Mouse (Mus musculus) kidney, postnatal 0 days (tissue): ENCODE measurements around the gene Kmt2c. TPM values are rescaled to one million over a fixed set of nuclear protein-coding genes. Genes with fewer than 3 reads are reported as not detected.
"Not testable (repeated sequence)": the region's sequence is repeated elsewhere in the genome, so short reads cannot be mapped to it uniquely, and the experiment has no call there.

Experiments
- ATAC-seq: fragments of 200-750 bp; cut with Nextera tagmentation; replicated peaks from 2 replicates; pipeline ENCODE4 v1.8.0; 2017; ENCODE audit warnings: low read depth, moderate number of reproducible peaks, moderate TSS enrichment, moderate library complexity; ENCODE audit not compliant: low FRiP score
- DNase-seq: peaks from one replicate; pipeline ENCODE4 v3.0.0-alpha.2; 2016; ENCODE audit warnings: low spot score
- H3K27ac ChIP-seq: fragments of 300-500 bp; sonication (generic); 2 replicates; pipeline ENCODE4 v1.5.1; 2014; ENCODE audit warnings: mild to moderate bottlenecking
- H3K27me3 ChIP-seq: fragments of 300-500 bp; sonication (generic); 2 replicates; pipeline ENCODE4 v1.6.1; 2014; ENCODE audit warnings: low read length, mixed read lengths; ENCODE audit not compliant: insufficient read depth
- H3K36me3 ChIP-seq: fragments of 300-500 bp; sonication (generic); 2 replicates; pipeline ENCODE4 v1.6.1; 2014; ENCODE audit warnings: low read length, mixed read lengths; ENCODE audit not compliant: insufficient read depth
- H3K4me1 ChIP-seq: fragments of 300-500 bp; sonication (generic); replicated peaks from 2 replicates; pipeline ENCODE4 v1.6.1; 2014; ENCODE audit warnings: antibody characterized with exemption, low read length, mixed read lengths; ENCODE audit not compliant: insufficient read depth
- H3K4me2 ChIP-seq: fragments of 300-500 bp; sonication (generic); 2 replicates; pipeline ENCODE4 v1.6.1; 2014; ENCODE audit warnings: mild to moderate bottlenecking, low read length, moderate library complexity, mixed read lengths
- H3K4me3 ChIP-seq: fragments of 300-500 bp; sonication (generic); replicated peaks from 2 replicates; pipeline ENCODE4 v1.5.1; 2014; ENCODE audit warnings: low read depth, low read length
- H3K9ac ChIP-seq: fragments of 300-500 bp; sonication (generic); 2 replicates; pipeline ENCODE4 v1.6.1; 2014; ENCODE audit warnings: low read depth, low read length
- H3K9me3 ChIP-seq: fragments of 300-500 bp; sonication (generic); replicated peaks from 2 replicates; pipeline ENCODE4 v1.6.1; 2016; ENCODE audit warnings: low read length, inconsistent platforms, mixed read lengths
- CTCF ChIP-seq: IDR thresholded peaks from 2 replicates; pipeline ENCODE4 v1.5.1; 2016; ENCODE audit warnings: antibody characterized with exemption, low read depth, mild to moderate bottlenecking, moderate library complexity
- WGBS: fragments of 180-500 bp; shearing (Covaris S2); extraction: QIAGEN DNeasy Blood & Tissue Kit; methylation state at CpG from one replicate; pipeline ENCODE4 v1.1.7; 2014; 5-methylcytosine and 5-hydroxymethylcytosine counted together
- polyA plus RNA-seq: library from polyadenylated mRNA; unstranded; fragments of >200 nt; fragmentation: Nextera tagmentation; extraction: Ambion mirVana; gene quantifications from 2 replicates; pipeline ENCODE4 v1.2.1, GENCODE M21; 2015

The Kmt2c gene
- polyA plus RNA-seq, 1 experiment from 2014 or later: 10.0 TPM

DNA sequence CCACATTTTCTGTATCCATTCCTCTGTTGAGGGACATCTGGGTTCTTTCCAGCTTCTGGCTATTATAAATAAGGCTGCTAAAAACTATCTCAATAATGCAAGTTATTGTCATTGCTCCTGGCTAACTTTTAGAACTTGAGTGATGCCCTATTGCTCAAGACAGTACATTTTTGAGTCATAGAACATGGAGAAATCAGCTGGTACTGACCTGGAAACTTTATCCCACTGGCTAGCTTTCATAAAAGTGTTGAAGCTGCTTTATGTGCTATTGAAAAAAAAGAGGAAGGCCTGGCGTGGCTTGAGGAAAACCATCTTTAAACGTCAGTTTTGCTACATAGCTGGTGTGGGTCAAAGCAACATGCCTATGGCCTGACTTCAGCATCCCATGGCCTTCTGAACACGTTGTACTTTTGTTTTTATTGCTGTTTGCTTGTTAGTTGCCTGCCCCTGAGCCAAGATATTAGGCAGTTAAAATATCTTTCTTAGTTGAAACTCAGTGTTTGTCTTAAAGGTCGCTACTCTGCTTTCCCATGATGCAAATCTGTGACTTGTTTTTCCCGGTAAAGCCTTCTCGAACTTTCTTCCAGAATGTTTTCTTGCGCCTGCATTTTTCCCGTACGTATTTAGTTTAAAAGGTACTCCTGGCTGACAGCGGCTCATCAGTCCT, 252.6 kb downstream of the Kmt2c start:
- Histone ChIP-seq H3K27me3 (no peaks in the 10 kb centered on the region), H3K9ac (no peak overlapping the region), H3K36me3 (peaks cover 3% of the 10 kb centered on the region; the same call in 1 of the 2 replicates), H3K27ac (peak overlapping the region; percentile 51), H3K9me3 (no peaks in the 10 kb centered on the region), H3K4me3 (no peak overlapping the region), H3K4me1 (peaks cover 7% of the 10 kb centered on the region; the same call in 1 of the 2 replicates), H3K4me2 (no peak overlapping the region)
- 58% methylated on average over 10 of the region's 10 CpGs for WGBS
- DNase-seq (peak; percentile 37), ATAC-seq (no peak)
- TF ChIP-seq CTCF: no peak

GRCm38 (mm10) chr5:25243101-25243500, 255.5 kb downstream of the Kmt2c start:
- DNase-seq: no peak

GRCm38 (mm10) chr5:25224377-25224776, 274.2 kb downstream of the Kmt2c start:
- H3K4me1 ChIP-seq, H3K27me3 ChIP-seq, H3K4me3 ChIP-seq, H3K9ac ChIP-seq, H3K36me3 ChIP-seq, ATAC-seq, H3K9me3 ChIP-seq, H3K4me2 ChIP-seq, DNase-seq, H3K27ac ChIP-seq: not testable (repeated sequence)
- 88% methylated on average over 1 of the region's 1 CpGs for WGBS

More at GRCm38 (mm10) chr5:25243101-25243500, 255.5 kb downstream of the Kmt2c start:
- Histone ChIP-seq H3K4me1 (0 out of 2 replicates have a peak, but pooled peaks cover 7% of the 10 kb centered on the region), H3K9ac (no peak overlapping the region), H3K4me3 (no peak overlapping the region), H3K9me3 (no peaks in the 10 kb centered on the region), H3K4me2 (no peak overlapping the region), H3K27me3 (no peaks in the 10 kb centered on the region), H3K36me3 (peaks cover 5% of the 10 kb centered on the region; the same call in 1 of the 2 replicates), H3K27ac (no peak overlapping the region)
- ATAC-seq: no peak
- WGBS: 83% methylated on average over 6 of the region's 6 CpGs
- TF ChIP-seq CTCF: no peak

GRCm38 (mm10) chr5:25222752-25223702, 275.6 kb downstream of the Kmt2c start, which contains the start of gene E130116L18Rik:
Gene E130116L18Rik, minus strand, starts transcription at chr5:25223153.
- peak within 1 kb of the TSS; percentile 92 for H3K27ac ChIP-seq
- peak within 1 kb of the TSS; percentile 82 for H3K9ac ChIP-seq
- 0 out of 2 replicates have a peak, but pooled peaks cover 5% of the 10 kb centered on the region for H3K4me1 ChIP-seq
- 2% methylated on average over 69 of the region's 72 CpGs for WGBS
- peak within 1 kb of the TSS; percentile 64 for H3K4me2 ChIP-seq
- H3K36me3 ChIP-seq: no peaks in the 10 kb centered on the region
- peak; percentile 97 for ATAC-seq
- H3K9me3 ChIP-seq: no peaks in the 10 kb centered on the region
- no peaks in the 10 kb centered on the region for H3K27me3 ChIP-seq
- TF ChIP-seq CTCF: 0 out of 2 replicates have a peak, but pooled peaks have one; percentile 16
- peak; percentile 92 for DNase-seq
- peak within 1 kb of the TSS; percentile 46 for H3K4me3 ChIP-seq

Other genes with a start within 250 kb of the Kmt2c start
- gene Cct8l1, start 17.3 kb upstream of the Kmt2c start, polyA plus RNA-seq: not detected in 2 replicates
- gene Xrcc2, start 207.0 kb upstream of the Kmt2c start, polyA plus RNA-seq: 3.6 and 4.5 TPM in 2 replicates